Mouse (Mus musculus) neutrophil, adult 5-6 weeks (primary cell): Measurements from ENCODE around the gene Ngef. TPM values are rescaled to one million over a fixed set of nuclear protein-coding genes. Genes with fewer than 3 reads are reported as not detected.

Experiments used
- total RNA-seq: library from RNA; stranded (forward); fragments of 200-1000 nt; gene quantifications from 2 replicates; pipeline ENCODE4 v1.2.3, GENCODE M21; 2017

Ngef gene
- total RNA-seq, 1 experiment from 2014 or later, result not detected

Other genes starting within 250 kb of the Ngef start
- 117 and 137 TPM in 2 replicates for gene Gigyf2, start 246.9 kb downstream of the Ngef start, total RNA-seq
- 0.37 and 0.70 TPM in 2 replicates for gene Kcnj13, start 179.1 kb downstream of the Ngef start, total RNA-seq
- not detected in 2 replicates for gene Snorc, start 103.6 kb downstream of the Ngef start, total RNA-seq
- not detected in 2 replicates for gene Neu2, start 64.0 kb downstream of the Ngef start, total RNA-seq
- 183 and 196 TPM in 2 replicates for gene Inpp5d, start 46.4 kb upstream of the Ngef start, total RNA-seq
- gene Atg16l1, start 182.0 kb upstream of the Ngef start, total RNA-seq, result 115 and 117 TPM in 2 replicates
- gene Sag, start 229.8 kb upstream of the Ngef start, total RNA-seq, result 6.3 and 8.0 TPM in 2 replicates